Mouse (Mus musculus): ENCODE measurements around the gene Fancc.
"Not testable (repeated sequence)": the region's sequence is repeated elsewhere in the genome, so short reads cannot be mapped to it uniquely, and the experiment has no call there.

Gene Fancc

GRCm38 (mm10) chr13:63317681-63318104 lies 179.4 kb downstream of the Fancc start:
- DNase-seq (ENCODE audit: low spot score in 2 of 2): no peak

GRCm38 (mm10) chr13:63316407-63316806 lies 180.7 kb downstream of the Fancc start:
- no peak for DNase-seq (ENCODE audit: low spot score in 2 of 2)

DNA sequence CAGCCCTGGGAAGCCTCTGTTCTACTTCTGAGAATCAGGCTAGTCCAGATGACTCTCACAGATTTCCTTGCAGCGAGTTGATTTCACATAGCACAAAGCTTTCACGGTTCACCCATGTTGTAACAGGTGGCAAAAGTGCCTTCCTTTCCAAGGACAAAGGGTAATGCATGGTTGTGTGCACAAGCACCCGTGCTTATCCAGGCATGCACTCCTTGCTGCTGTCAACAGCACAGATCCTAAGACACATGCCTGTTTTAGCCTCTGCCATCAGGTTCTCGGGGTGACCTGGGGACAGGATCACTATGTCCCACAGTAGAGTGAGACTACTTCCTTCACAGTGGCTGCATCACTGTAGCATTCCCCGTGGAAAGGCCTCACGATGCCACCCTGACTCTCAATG lies 181.3 kb downstream of the Fancc start:
- no peak for DNase-seq (ENCODE audit: low spot score in 2 of 2)

- not testable (repeated sequence) for DNase-seq (ENCODE audit: low spot score in 2 of 2)
Observed at GRCm38 (mm10) chr13:63315111-63315510, 182.0 kb downstream of the Fancc start.

DNA sequence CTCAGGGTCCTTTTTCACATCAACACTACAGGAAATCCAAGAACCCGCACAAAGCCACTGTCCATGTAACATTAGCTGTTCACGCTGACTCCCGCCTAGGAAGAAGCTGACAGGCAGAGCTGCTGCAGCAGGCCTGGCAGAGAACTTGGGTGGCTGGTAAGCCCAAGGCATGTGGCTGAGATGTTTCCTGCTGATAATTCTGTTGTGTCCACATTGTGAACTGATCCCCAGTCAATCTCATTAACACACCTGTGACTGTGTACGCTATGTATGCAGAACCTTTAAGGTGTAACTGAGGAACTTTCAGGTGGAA lies 182.5 kb downstream of the Fancc start:
- no peak for DNase-seq (ENCODE audit: low spot score in 2 of 2)

GRCm38 (mm10) chr13:63313748-63314607 lies 183.1 kb downstream of the Fancc start:
- DNase-seq (ENCODE audit: low spot score in 2 of 2): no peak

GRCm38 (mm10) chr13:63313247-63313646 lies 183.8 kb downstream of the Fancc start:
- DNase-seq (ENCODE audit: low spot score in 2 of 2): no peak

DNA sequence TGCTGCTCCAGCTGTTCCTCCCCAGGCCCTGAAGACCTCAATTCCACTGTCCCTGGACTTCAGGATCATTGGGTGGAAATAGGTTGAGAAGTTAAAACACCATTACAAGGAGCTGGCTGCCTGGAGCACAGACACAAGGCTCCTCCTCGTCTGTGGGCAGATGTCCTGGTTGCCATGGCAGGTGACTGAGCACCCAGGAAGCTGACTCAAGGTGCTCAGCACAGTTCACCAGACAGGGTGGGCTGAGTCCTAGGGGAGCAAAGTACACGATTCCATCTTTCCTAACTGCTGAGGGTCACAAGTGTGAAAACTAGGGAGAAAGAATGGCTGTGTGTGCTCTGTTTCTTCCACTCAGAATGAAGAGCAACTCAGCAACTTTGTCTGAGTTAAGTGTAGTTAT lies 185.9 kb downstream of the Fancc start:
- no peak for DNase-seq (ENCODE audit: low spot score in 2 of 2)

GRCm38 (mm10) chr13:63309563-63309962 lies 187.5 kb downstream of the Fancc start:
- no peak for DNase-seq (ENCODE audit: low spot score in 2 of 2)

DNA sequence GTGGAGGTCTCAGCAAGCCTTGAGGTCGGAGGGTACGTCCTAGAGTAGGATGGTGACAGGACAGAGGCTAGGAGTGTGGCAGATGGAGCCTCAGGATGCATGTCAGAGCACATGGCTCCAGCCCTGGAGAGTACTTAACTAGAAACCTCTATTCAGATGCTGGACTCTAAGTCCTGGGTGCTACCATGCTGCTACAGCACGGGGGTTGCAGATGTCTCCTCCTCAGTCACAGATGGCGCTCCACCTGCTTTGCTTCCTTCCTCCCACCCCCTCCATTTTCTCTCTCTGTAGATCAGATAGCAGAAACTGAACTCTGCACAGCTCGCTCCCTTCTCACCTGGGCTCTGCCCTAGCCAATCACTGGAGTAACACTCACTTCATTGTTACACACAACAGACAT lies 190.3 kb downstream of the Fancc start:
- DNase-seq (ENCODE audit: low spot score in 2 of 2): peak; percentile 49 to 54

- no peak for DNase-seq (ENCODE audit: low spot score in 2 of 2)
Observed at GRCm38 (mm10) chr13:63305160-63306011, 191.7 kb downstream of the Fancc start.

DNA sequence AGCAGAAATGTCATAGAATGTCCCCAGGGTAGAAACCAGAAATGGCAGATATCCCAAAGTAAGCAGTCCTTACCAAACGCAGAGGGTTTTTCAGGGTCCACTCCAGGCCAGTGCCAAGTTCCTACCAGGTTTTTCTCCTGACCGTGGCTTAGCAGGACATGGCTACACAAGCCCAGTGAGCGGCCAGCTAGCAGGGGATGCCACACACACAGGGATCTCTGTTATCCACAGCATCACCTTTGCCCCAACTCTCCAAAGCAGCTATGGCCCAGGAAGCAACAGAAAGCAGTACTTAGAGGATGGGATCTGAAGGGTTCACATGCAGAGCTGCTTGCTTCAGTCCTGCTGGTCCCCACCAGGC lies 192.3 kb downstream of the Fancc start:
- DNase-seq (ENCODE audit: low spot score in 2 of 2): no peak

GRCm38 (mm10) chr13:63304124-63304792 lies 192.8 kb downstream of the Fancc start:
- no peak for DNase-seq (ENCODE audit: low spot score in 2 of 2)

GRCm38 (mm10) chr13:63302381-63302780 lies 194.7 kb downstream of the Fancc start:
- DNase-seq (ENCODE audit: low spot score in 2 of 2): no peak

- DNase-seq (ENCODE audit: low spot score in 2 of 2): no peak
Observed at GRCm38 (mm10) chr13:63301764-63302209, 195.3 kb downstream of the Fancc start.

GRCm38 (mm10) chr13:63300929-63301328 lies 196.1 kb downstream of the Fancc start:
- DNase-seq (ENCODE audit: low spot score in 2 of 2): no peak

DNA sequence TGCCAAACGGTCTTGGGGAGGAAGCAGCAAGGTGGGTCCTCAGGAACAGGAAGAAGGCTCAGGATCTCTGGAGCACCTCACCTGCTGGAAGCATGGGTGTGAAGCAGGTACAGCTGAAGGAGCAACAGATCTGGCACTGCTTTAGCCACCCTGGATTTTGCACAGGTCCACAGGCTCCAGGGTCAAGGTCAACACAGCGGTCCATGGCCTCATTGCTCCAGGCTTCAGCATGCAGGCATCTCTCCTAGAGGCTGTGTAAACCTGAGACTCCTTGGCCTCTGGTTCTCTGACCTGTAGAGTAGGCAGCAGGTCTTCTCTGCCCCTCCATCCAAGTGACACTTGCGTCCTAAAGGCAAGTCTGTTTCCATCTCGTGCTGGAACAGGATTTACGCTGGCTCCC lies 198.1 kb downstream of the Fancc start:
- DNase-seq (ENCODE audit: low spot score in 2 of 2): no peak

DNA sequence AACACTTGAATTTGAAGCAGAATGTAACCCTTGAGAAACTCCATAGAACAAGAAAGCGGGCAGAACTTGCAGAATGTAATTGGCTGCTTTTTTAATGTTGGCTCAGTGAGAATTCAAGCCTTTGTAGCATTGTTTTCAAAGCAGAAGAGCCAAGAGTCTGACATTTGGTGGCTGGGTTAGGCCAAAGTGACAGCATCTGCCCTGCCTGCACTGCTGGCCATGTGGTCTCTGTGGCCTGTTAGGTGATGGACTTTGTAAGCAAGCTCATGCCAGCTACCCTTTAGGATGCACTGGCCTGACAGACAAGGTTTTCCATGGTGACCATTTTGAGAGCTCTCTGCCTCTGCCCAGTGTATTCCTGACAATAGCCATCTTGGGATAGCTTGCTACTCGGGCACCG lies 199.1 kb downstream of the Fancc start:
- DNase-seq (ENCODE audit: low spot score in 2 of 2): no peak

DNA sequence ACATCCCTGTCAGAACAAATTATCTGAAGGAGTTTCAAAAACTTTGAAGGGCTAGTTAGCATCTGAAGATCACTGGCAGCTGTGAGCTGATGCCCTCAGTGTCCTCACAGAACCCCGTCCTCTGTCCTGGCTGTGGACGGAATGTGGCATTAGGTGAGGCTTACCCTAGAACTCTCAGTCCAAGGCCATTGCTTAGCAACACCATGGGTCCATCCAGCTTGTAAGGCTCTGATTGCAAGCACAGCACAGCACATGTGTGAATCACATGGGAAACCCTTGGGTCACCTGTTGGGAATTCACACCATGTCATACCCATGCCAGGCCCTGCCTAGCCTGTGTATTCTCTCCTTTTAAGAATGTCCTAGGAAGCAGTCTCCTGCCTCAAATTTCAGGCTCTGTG lies 200.1 kb downstream of the Fancc start:
- DNase-seq (ENCODE audit: low spot score in 2 of 2): no peak

GRCm38 (mm10) chr13:63296300-63296699 lies 200.8 kb downstream of the Fancc start:
- no peak for DNase-seq (ENCODE audit: low spot score in 2 of 2)

DNA sequence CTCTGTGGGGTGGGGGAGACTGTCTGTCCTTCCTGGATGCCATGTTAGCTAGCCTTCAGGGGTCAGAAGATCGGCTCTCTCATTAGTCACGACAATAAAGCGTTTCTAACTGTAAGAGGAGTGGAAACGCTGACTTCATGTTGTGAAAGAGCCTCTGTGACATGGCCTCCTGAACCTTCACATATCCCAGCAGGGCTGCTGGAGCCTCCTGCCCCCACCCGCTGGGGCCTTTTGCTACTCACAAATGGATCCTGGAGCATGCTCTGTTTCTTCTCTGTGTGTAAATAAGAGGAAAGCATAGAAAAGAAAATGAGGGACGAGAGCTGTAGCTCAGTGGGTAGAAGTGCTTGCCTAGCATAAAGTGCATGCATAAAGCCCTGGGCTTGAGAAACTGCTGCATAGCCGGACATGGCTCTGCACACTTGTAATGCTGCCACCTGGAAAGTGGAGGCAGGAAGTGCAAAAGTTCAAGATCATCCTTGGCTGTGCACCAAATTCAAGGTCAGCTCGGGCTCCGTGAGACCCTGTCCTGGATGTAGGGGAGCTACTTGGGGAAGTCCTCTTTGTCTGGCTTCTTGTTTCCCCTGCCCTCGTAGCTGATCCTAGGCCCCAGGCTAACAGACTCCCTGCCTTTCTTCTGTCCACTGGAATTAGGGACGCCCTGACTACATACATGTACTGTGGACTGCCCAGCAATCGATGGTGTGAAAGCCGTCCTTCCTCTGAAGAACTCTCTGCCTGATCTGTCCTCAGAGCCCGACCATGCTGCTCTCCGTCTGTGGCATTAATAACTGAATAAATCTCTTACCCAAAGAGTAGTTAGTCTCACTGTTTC lies 202.5 kb downstream of the Fancc start:
- no peak for DNase-seq (ENCODE audit: low spot score in 2 of 2)

DNA sequence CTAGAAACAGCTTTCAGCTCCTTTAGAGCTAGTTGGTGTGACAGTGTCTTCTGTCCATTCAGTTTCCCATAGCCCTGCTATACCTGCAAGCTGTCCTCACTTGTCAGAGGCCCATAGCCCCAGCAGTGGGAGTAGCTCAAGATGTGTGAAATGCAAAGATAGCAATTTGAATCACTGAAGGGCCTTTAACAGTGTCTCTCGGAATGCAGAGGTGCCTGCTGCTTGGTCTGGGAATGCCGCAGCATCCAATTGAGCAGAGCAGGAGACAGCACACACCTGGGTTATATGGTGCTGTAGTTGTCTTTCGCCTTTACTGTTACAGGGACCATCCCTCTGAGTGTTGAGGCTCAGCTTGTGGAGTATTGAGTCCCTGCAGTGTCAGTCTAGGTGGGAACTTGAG lies 203.4 kb downstream of the Fancc start:
- DNase-seq (ENCODE audit: low spot score in 2 of 2): no peak

Measured in thymus, postnatal 10 days (tissue).